In the genomic region with DNA sequence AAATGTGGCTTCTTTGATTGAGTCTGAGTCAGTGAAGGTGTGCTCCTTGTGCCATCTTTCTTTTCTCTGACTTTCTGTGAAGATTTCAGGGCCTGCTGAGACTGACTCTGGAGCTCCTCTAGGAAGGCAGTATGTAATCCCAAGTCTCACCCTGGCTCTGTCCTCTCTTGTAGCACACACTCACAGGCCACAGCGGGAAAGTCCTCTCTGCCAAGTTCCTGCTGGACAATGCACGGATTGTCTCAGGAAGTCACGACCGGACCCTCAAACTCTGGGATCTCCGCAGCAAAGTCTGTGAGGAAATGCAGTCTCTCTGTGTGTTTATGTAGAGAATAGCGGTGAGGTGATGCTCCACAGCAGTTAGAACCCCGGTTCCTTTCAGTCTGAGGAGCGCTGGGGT, we compare ENCODE assay signal across 8 mouse cellular contexts. TPM values are rescaled to one million over a fixed set of nuclear protein-coding genes. Genes with fewer than 3 reads are reported as not detected.
DNase-seq lines count a peak whose midpoint lies in the region; ATAC-seq and TF ChIP-seq lines count a peak whose summit lies in the region.
"Had no signal": no experiment of that assay in that cellular context is flagged by ENCODE, and none has a peak within 500 bp of the region (broad histone marks: within the 10 kb centered on the region; RNA-seq: fewer than 3 reads in every experiment).

No protein-coding gene starts in this region.

- no peak for ATAC-seq in hindbrain, embryonic 16.5 days
- ATAC-seq in hindbrain, embryonic 14.5 days (ENCODE audit: low FRiP score), result no peak
- peak; percentile 88 for ATAC-seq in lung, embryonic 16.5 days (ENCODE audit: low read depth)
- no peak for ATAC-seq in monocyte, adult 5-6 weeks (replicated peaks; ENCODE audit: insufficient number of reproducible peaks, low FRiP score, low TSS enrichment, poor library complexity, severe bottlenecking)
- no peak for ATAC-seq in megakaryocyte, adult 5-6 weeks (ENCODE audit: poor library complexity, severe bottlenecking)

- no peak for TF ChIP-seq POLR2A in cortical plate, adult 2 months (IDR thresholded peaks at IDR 0.05; ENCODE audit: extremely low read depth, insufficient read depth, low read length)

- no peak overlapping the region for H3K9ac ChIP-seq in hindbrain, embryonic 16.5 days (ENCODE audit: low read depth, low read length)
- H3K9ac ChIP-seq in hindbrain, embryonic 14.5 days, result no peak overlapping the region
- no peak overlapping the region for H3K9ac ChIP-seq in lung, embryonic 16.5 days (ENCODE audit: low read length)

- no peaks in the 10 kb centered on the region for H3K9me3 ChIP-seq in hindbrain, embryonic 16.5 days (ENCODE audit: control insufficient read depth, low read length)
- H3K9me3 ChIP-seq in hindbrain, embryonic 14.5 days (ENCODE audit: control insufficient read depth, low read length), result no peaks in the 10 kb centered on the region
- H3K9me3 ChIP-seq in lung, embryonic 16.5 days (ENCODE audit: control insufficient read depth, low read length), result no peaks in the 10 kb centered on the region

- H3K4me2 ChIP-seq in hindbrain, embryonic 16.5 days (ENCODE audit: low read length), result no peak overlapping the region
- H3K4me2 ChIP-seq in hindbrain, embryonic 14.5 days (replicated peaks), result no peak overlapping the region
- no peak overlapping the region for H3K4me2 ChIP-seq in lung, embryonic 16.5 days (ENCODE audit: low read depth, low read length)
- H3K4me2 ChIP-seq: midbrain, embryonic 11.5 days had no signal

- no peaks in the 10 kb centered on the region for H3K27me3 ChIP-seq in hindbrain, embryonic 16.5 days (replicated peaks; ENCODE audit: control insufficient read depth, insufficient read depth, low read length)
- H3K27me3 ChIP-seq in hindbrain, embryonic 14.5 days (ENCODE audit: control insufficient read depth, insufficient read depth, low read length), result no peaks in the 10 kb centered on the region
- no peaks in the 10 kb centered on the region for H3K27me3 ChIP-seq in lung, embryonic 16.5 days (ENCODE audit: control insufficient read depth, insufficient read depth, low read depth, low read length)

- DNase-seq in hindbrain, embryonic 14.5 days (ENCODE audit: low spot score), result no peak
- peak; percentile 64 for DNase-seq in brain, adult 2 months (ENCODE audit: low read depth, low spot score)

- H3K4me1 ChIP-seq in hindbrain, embryonic 16.5 days (ENCODE audit: control insufficient read depth, insufficient read depth, low read depth, low read length), result no peaks in the 10 kb centered on the region
- no peaks in the 10 kb centered on the region for H3K4me1 ChIP-seq in hindbrain, embryonic 14.5 days (replicated peaks; ENCODE audit: control insufficient read depth, insufficient read depth, low read length)
- peaks cover 4% of the 10 kb centered on the region for H3K4me1 ChIP-seq in cortical plate, adult 2 months (ENCODE audit: control insufficient read depth, insufficient read depth, low read length)
- peaks cover 3% of the 10 kb centered on the region; the same call in 1 of the 2 replicates for H3K4me1 ChIP-seq in lung, embryonic 16.5 days (replicated peaks; ENCODE audit: control insufficient read depth, insufficient read depth, low read length)

- H3K27ac ChIP-seq in hindbrain, embryonic 16.5 days (ENCODE audit: low read depth, low read length), result 0 out of 2 replicates have a peak overlapping the region, but pooled peaks have one; percentile 7
- H3K27ac ChIP-seq in hindbrain, embryonic 14.5 days, result no peak overlapping the region
- H3K27ac ChIP-seq in cortical plate, adult 2 months (ENCODE audit: insufficient read depth, low read length), result peak overlapping the region; percentile 1; the same call in 1 of the 2 replicates
- peak overlapping the region; percentile 65 for H3K27ac ChIP-seq in lung, embryonic 16.5 days (ENCODE audit: low read length)

- TF ChIP-seq CTCF in cortical plate, adult 2 months (IDR thresholded peaks at IDR 0.05; ENCODE audit: extremely low read depth, insufficient read depth, low read length), result no peak

- H3K36me3 ChIP-seq in hindbrain, embryonic 16.5 days (ENCODE audit: control insufficient read depth, insufficient read depth, low read length), result peaks cover 45% of the 10 kb centered on the region
- H3K36me3 ChIP-seq in hindbrain, embryonic 14.5 days (replicated peaks; ENCODE audit: control insufficient read depth, insufficient read depth), result peaks cover 89% of the 10 kb centered on the region
- H3K36me3 ChIP-seq in lung, embryonic 16.5 days (ENCODE audit: control insufficient read depth, insufficient read depth, low read length), result peaks cover 48% of the 10 kb centered on the region

- 83% methylated on average over 8 of the region's 8 CpGs for WGBS in hindbrain, embryonic 16.5 days
- WGBS in hindbrain, embryonic 14.5 days, result 92% methylated on average over 8 of the region's 8 CpGs
- 51% methylated on average over 8 of the region's 8 CpGs for WGBS in lung, embryonic 16.5 days

- no peak overlapping the region for H3K4me3 ChIP-seq in hindbrain, embryonic 16.5 days (ENCODE audit: low read length)
- no peak overlapping the region for H3K4me3 ChIP-seq in hindbrain, embryonic 14.5 days (replicated peaks; ENCODE audit: low read length)
- no peak overlapping the region for H3K4me3 ChIP-seq in cortical plate, adult 2 months (ENCODE audit: insufficient read depth, low read length)
- H3K4me3 ChIP-seq in lung, embryonic 16.5 days (ENCODE audit: low read length), result no peak overlapping the region

RNA-seq across cellular contexts. Expression of a gene that starts 17.8 kb away (rescaled TPM):
- polyA plus RNA-seq in hindbrain, embryonic 16.5 days (2015; fragmentation: Nextera tagmentation; extraction: Ambion mirVana), result 1.7 TPM in 2 replicates
- 1.4 and 1.8 TPM in 2 replicates for polyA plus RNA-seq in hindbrain, embryonic 14.5 days (2014; fragmentation: Nextera tagmentation; extraction: Ambion mirVana)
- polyA plus RNA-seq in cortical plate, adult 2 months (2012; rRNA removed), result 2.2 and 3.0 TPM in 2 replicates
- 1.1 and 1.2 TPM in 2 replicates for polyA plus RNA-seq in lung, embryonic 16.5 days (2015; fragmentation: Nextera tagmentation; extraction: Ambion mirVana)
- total RNA-seq in monocyte, adult 5-6 weeks (2017), result 2.8 to 3.6 TPM (median 3.5 TPM) in 3 replicates
- total RNA-seq in megakaryocyte, adult 5-6 weeks (2015), result 0.46 and 0.85 TPM in 2 replicates
- 1.3 and 1.5 TPM in 2 replicates for total RNA-seq in megakaryocyte, adult 5-6 weeks (2017)

RNA-seq across cellular contexts. Expression of a gene that starts 30.0 kb away (rescaled TPM):
- polyA plus RNA-seq in hindbrain, embryonic 16.5 days (2015; fragmentation: Nextera tagmentation; extraction: Ambion mirVana), result 71.6 and 74.2 TPM in 2 replicates
- polyA plus RNA-seq in hindbrain, embryonic 14.5 days (2014; fragmentation: Nextera tagmentation; extraction: Ambion mirVana), result 66.8 and 79.4 TPM in 2 replicates
- polyA plus RNA-seq in cortical plate, adult 2 months (2012; rRNA removed), result 76.2 and 79.2 TPM in 2 replicates
- polyA plus RNA-seq in lung, embryonic 16.5 days (2015; fragmentation: Nextera tagmentation; extraction: Ambion mirVana), result 27.5 and 29.4 TPM in 2 replicates
- total RNA-seq in monocyte, adult 5-6 weeks (2017), result 81.4 to 101 TPM (median 99.5 TPM) in 3 replicates
- total RNA-seq in megakaryocyte, adult 5-6 weeks (2015), result 13.6 and 22.9 TPM in 2 replicates
- 33.9 and 38.5 TPM in 2 replicates for total RNA-seq in megakaryocyte, adult 5-6 weeks (2017)
